Mouse (Mus musculus): ENCODE measurements around the gene Olfr1014. TPM values are rescaled to one million over a fixed set of nuclear protein-coding genes. Genes with fewer than 3 reads are reported as not detected.

The Olfr1014 gene
- total RNA-seq (2023), result not detected

GRCm38 (mm10) chr2:85772413-85772812 lies at the start of gene Olfr1014:
TSS of gene Olfr1014 (plus strand) at chr2:85772713.

GRCm38 (mm10) chr2:85762666-85763065 lies 9.8 kb upstream of the Olfr1014 start, which contains the start of gene Olfr1012:
TSS of gene Olfr1012 (minus strand) at chr2:85762766.

GRCm38 (mm10) chr2:85766798-85767197 lies 5.7 kb upstream of the Olfr1014 start, which contains the start of gene Olfr1013:
TSS of gene Olfr1013 (plus strand) at chr2:85767098.

GRCm38 (mm10) chr2:85781717-85782116 lies 9.2 kb downstream of the Olfr1014 start, which contains the start of gene Olfr1015:
TSS of gene Olfr1015 (plus strand) at chr2:85782017.

GRCm38 (mm10) chr2:85802444-85802843 lies 29.9 kb downstream of the Olfr1014 start, which contains the start of gene Olfr1016:
TSS of gene Olfr1016 (minus strand) at chr2:85802544.

GRCm38 (mm10) chr2:85818179-85818578 lies 45.7 kb downstream of the Olfr1014 start, which contains the start of gene Olfr1018:
TSS of gene Olfr1018 (plus strand) at chr2:85818479.

Other genes with a start within 250 kb of the Olfr1014 start
- gene Olfr996, start 193.5 kb upstream of the Olfr1014 start, total RNA-seq (2023), result not detected
- not detected for gene Olfr998, start 183.8 kb upstream of the Olfr1014 start, total RNA-seq (2023)
- gene Olfr1000, start 160.8 kb upstream of the Olfr1014 start, total RNA-seq (2023), result not detected
- not detected for gene Olfr1002, start 122.0 kb upstream of the Olfr1014 start, total RNA-seq (2023)
- not detected for gene Olfr154, start 108.3 kb upstream of the Olfr1014 start, total RNA-seq (2023)
- not detected for gene Olfr1006, start 93.9 kb upstream of the Olfr1014 start, total RNA-seq (2023)
- gene Olfr1008, start 83.3 kb upstream of the Olfr1014 start, total RNA-seq (2023), result not detected
- not detected for gene Olfr1009, start 57.3 kb upstream of the Olfr1014 start, total RNA-seq (2023)
- not detected for gene Olfr1012, start 9.9 kb upstream of the Olfr1014 start, total RNA-seq (2023)
- gene Olfr1013, start 5.6 kb upstream of the Olfr1014 start, total RNA-seq (2023), result not detected
- not detected for gene Olfr1015, start 9.3 kb downstream of the Olfr1014 start, total RNA-seq (2023)
- not detected for gene Olfr1016, start 29.8 kb downstream of the Olfr1014 start, total RNA-seq (2023)
- gene Olfr1018, start 45.8 kb downstream of the Olfr1014 start, total RNA-seq (2023), result not detected
- gene Olfr1019, start 72.8 kb downstream of the Olfr1014 start, total RNA-seq (2023), result not detected
- not detected for gene Olfr1020, start 74.3 kb downstream of the Olfr1014 start, total RNA-seq (2023)
- not detected for gene Olfr1022, start 95.9 kb downstream of the Olfr1014 start, total RNA-seq (2023)
- not detected for gene Olfr1023, start 112.9 kb downstream of the Olfr1014 start, total RNA-seq (2023)
- not detected for gene Olfr1024, start 132.3 kb downstream of the Olfr1014 start, total RNA-seq (2023)
- not detected for gene Olfr1025-ps1, start 142.5 kb downstream of the Olfr1014 start, total RNA-seq (2023)
- not detected for gene Olfr1026, start 148.8 kb downstream of the Olfr1014 start, total RNA-seq (2023)
- gene Olfr1028, start 177.7 kb downstream of the Olfr1014 start, total RNA-seq (2023), result not detected
- gene Olfr1029, start 201.2 kb downstream of the Olfr1014 start, total RNA-seq (2023), result not detected
- gene Olfr1030, start 206.6 kb downstream of the Olfr1014 start, total RNA-seq (2023), result not detected
- gene Olfr1031, start 217.6 kb downstream of the Olfr1014 start, total RNA-seq (2023), result not detected
- gene Olfr1032, start 232.8 kb downstream of the Olfr1014 start, total RNA-seq (2023), result not detected
- gene Olfr1033, start 247.9 kb downstream of the Olfr1014 start, total RNA-seq (2023), result not detected

All from neutrophil, adult 83 days (primary cell).